Mouse (Mus musculus) ES-E14 (cell line): Measurements from ENCODE around the gene Rapgef3.

ENCODE experiments used
- CHD2 ChIP-seq: IDR thresholded peaks from 2 replicates; pipeline ENCODE4 v1.6.1; 2014; ENCODE audit warnings: mild to moderate bottlenecking, low read depth, low read length, inconsistent platforms
- MAFK ChIP-seq: IDR thresholded peaks from 2 replicates; pipeline ENCODE4 v1.6.1; 2014; ENCODE audit warnings: mild to moderate bottlenecking, low read depth, low read length, inconsistent platforms; ENCODE audit not compliant: insufficient read depth

DNA sequence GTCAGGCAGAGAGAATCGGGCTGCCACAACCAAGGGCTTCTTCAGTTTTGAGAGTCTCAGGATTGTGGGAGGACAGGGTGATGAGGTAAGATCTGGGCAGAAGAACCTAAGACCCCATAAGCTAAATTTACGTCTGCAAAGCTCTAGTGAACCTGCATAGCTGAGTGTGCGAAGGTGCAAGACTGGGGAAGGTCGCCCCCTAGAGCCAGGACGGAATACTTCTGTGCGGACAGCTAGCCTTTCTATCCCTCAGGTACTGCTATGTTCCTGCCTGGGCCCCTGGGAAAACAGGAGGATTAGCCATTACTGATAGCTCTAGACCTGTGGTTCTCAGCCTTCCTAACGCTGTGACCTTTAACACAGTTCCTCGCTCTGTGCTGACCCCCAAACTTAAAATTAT lies 8.7 kb upstream of the Rapgef3 start:
- TF ChIP-seq MAFK (peak; percentile 41; the same call in 1 of the 2 replicates), CHD2 (no peak)
